Mouse (Mus musculus): ENCODE measurements around the gene Draxin.

The Draxin gene

GRCm38 (mm10) chr4:148154006-148154405 is 23.5 kb upstream of the Draxin start:
- in situ Hi-C loops (cut with MseI, MboI) = no loop called here

- in situ Hi-C loops (cut with MseI, MboI) = no loop called here
Observed at GRCm38 (mm10) chr4:148152547-148152946, 22.0 kb upstream of the Draxin start.

- in situ Hi-C loops (cut with MseI, MboI) = no loop called here
Observed at GRCm38 (mm10) chr4:148151267-148152168, 21.0 kb upstream of the Draxin start, which contains the start of gene Fbxo6. TSS of gene Fbxo6 (minus strand) at chr4:148152140.

GRCm38 (mm10) chr4:148150953-148151266 is 20.4 kb upstream of the Draxin start:
- in situ Hi-C loops (cut with MseI, MboI) = no loop called here

- in situ Hi-C loops (cut with MseI, MboI) = no loop called here
Observed at GRCm38 (mm10) chr4:148150242-148150641, 19.7 kb upstream of the Draxin start.

- in situ Hi-C loops (cut with MseI, MboI) = no loop called here
Observed at GRCm38 (mm10) chr4:148149540-148149939, 19.0 kb upstream of the Draxin start.

GRCm38 (mm10) chr4:148147714-148148113 is 17.2 kb upstream of the Draxin start:
- in situ Hi-C loops (cut with MseI, MboI) = no loop called here

GRCm38 (mm10) chr4:148143721-148144120 is 13.2 kb upstream of the Draxin start:
- in situ Hi-C loops (cut with MseI, MboI) = no loop called here

- in situ Hi-C loops (cut with MseI, MboI) = no loop called here
Observed at GRCm38 (mm10) chr4:148140098-148141011, 9.9 kb upstream of the Draxin start.

GRCm38 (mm10) chr4:148139767-148140097 is 9.2 kb upstream of the Draxin start:
- in situ Hi-C loops (cut with MseI, MboI) = no loop called here

- in situ Hi-C loops (cut with MseI, MboI) = no loop called here
Observed at GRCm38 (mm10) chr4:148137503-148137902, 7.0 kb upstream of the Draxin start.

GRCm38 (mm10) chr4:148134988-148135387 is 4.5 kb upstream of the Draxin start:
- in situ Hi-C loops (cut with MseI, MboI) = no loop called here

GRCm38 (mm10) chr4:148131497-148132081 is 1.1 kb upstream of the Draxin start:
- in situ Hi-C loops (cut with MseI, MboI) = no loop called here

- in situ Hi-C loops (cut with MseI, MboI) = no loop called here
Observed at GRCm38 (mm10) chr4:148130133-148130532, 365 bp downstream of the Draxin start, which contains the start of gene Mad2l2. TSS of gene Mad2l2 (plus strand) at chr4:148130384.

- in situ Hi-C loops (cut with MseI, MboI) = no loop called here
Observed at GRCm38 (mm10) chr4:148128672-148129071, 1.8 kb downstream of the Draxin start.

GRCm38 (mm10) chr4:148128241-148128640 is 2.3 kb downstream of the Draxin start:
- in situ Hi-C loops (cut with MseI, MboI) = no loop called here

GRCm38 (mm10) chr4:148122694-148123066 is 7.8 kb downstream of the Draxin start:
- in situ Hi-C loops (cut with MseI, MboI) = no loop called here

- in situ Hi-C loops (cut with MseI, MboI) = no loop called here
Observed at GRCm38 (mm10) chr4:148121982-148122693, 8.4 kb downstream of the Draxin start.

- in situ Hi-C loops (cut with MseI, MboI) = no loop called here
Observed at GRCm38 (mm10) chr4:148121362-148121761, 9.1 kb downstream of the Draxin start.

- in situ Hi-C loops (cut with MseI, MboI) = no loop called here
Observed at GRCm38 (mm10) chr4:148120555-148120954, 9.9 kb downstream of the Draxin start.

GRCm38 (mm10) chr4:148119578-148119977 is 10.9 kb downstream of the Draxin start:
- in situ Hi-C loops (cut with MseI, MboI) = loop anchor here (5.0 kb wide), 2 partner anchors 43 to 48 kb away; partner anchors contain the start of genes Fbxo2 (in 1 of the 2) and Fbxo44 (in 1 of the 2)
